Mouse (Mus musculus): Measurements from ENCODE around the gene Osbpl8. TPM values are rescaled to one million over a fixed set of nuclear protein-coding genes. Genes with fewer than 3 reads are reported as not detected.
A peak's percentile ranks its signal among the peaks of the same experiment; 100 is the strongest.

Gene Osbpl8
- polyA plus RNA-seq, 1 experiment = 18.4 TPM

DNA sequence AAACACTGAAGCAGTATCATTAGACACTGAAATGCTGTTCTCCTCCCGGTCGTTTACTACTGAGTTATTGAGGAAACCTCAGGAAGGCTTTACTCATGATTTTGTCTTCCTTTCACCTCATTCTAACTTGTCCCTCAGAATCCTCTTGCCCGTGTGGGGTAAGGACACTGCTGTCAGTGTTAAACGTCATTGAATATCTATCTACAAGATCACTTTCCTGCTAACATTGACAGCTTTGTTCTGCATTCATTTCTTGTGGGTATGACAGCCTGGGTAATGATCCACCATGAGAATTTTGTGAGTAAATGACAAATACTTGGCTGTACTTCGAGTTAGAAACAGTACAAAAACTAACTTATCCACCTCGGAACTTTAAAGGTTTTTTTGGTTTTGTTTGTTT lies 133.1 kb downstream of the Osbpl8 start:
- TF ChIP-seq CTCF (IDR thresholded peaks at IDR 0.05; ENCODE audit: borderline replicate concordance, insufficient read depth, low read depth, low read length) (no peak), POLR2A (IDR thresholded peaks at IDR 0.05; ENCODE audit: borderline replicate concordance, insufficient read depth, low read length) (no peak)
- Histone ChIP-seq H3K4me3 (replicated peaks; ENCODE audit: insufficient read depth, low read depth, low read length) (no peak overlapping the region), H3K27ac (ENCODE audit: insufficient read depth, low read length) (no peak overlapping the region), H3K4me1 (ENCODE audit: control insufficient read depth, insufficient read depth, low read length) (peaks cover 2% of the 10 kb centered on the region; the same call in 1 of the 2 replicates), H3K27me3 (ENCODE audit: control insufficient read depth, insufficient read depth, low read length) (no peaks in the 10 kb centered on the region)
- DNase-seq = no peak
- WGBS = 52% methylated on average over 6 of the region's 6 CpGs

DNA sequence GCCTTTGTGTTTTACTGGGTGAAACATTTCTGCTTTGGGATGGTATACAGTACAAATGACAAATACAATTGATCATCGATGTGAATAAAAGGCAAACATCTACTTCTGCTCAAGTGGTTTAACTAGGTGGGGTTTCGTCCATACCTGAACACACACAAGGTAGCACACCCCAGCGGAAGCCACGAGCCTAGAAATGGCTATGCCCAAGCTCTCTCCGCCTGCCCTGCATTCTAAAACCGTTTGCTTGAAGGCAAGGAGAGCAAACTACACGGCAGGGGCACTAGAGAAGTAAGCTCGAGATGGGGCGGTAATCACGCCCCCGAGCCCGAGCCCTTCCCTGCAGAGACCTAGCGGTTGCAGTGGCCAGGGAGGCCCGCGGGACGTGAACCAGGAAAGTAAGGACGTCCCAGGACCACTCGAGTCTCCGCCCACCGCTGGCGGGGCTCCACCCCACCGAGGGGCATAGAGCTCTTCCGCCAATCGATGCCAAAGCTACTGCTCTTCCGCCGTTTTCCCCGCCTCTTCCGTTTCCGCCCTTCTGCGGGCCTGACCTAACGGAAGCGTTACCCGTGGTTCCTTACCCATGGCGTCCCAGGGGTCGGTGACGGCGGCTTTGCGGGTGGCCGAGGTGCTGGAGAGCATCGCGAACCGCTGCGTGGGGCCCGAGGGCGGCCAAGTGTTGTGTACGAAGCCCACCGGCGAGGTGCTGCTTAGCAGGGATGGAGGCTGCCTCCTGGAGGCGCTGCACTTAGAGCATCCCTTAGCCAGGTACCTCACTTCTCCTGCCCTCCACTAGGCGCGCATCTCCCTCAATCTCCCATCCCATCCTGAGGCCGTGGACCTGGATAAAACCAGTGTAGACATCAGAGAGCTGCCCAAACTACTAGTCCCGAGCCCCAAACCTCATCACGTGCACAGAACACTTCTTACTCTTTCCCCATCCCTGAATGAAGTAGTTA lies 133.9 kb downstream of the Osbpl8 start, which contains the start of gene Bbs10:
Gene Bbs10, plus strand, starts transcription at position 540 of the 959 bp plus-strand sequence.
- Histone ChIP-seq H3K27ac (ENCODE audit: insufficient read depth, low read length) (peak within 1 kb of the TSS; percentile 39), H3K27me3 (ENCODE audit: control insufficient read depth, insufficient read depth, low read length) (no peaks in the 10 kb centered on the region), H3K4me3 (replicated peaks; ENCODE audit: insufficient read depth, low read depth, low read length) (peak within 1 kb of the TSS; percentile 60), H3K4me1 (ENCODE audit: control insufficient read depth, insufficient read depth, low read length) (peaks cover 2% of the 10 kb centered on the region; the same call in 1 of the 2 replicates)
- peak; percentile 96 to 97 for DNase-seq
- WGBS = under 1% methylated on average over 54 of the region's 54 CpGs
- TF ChIP-seq POLR2A (IDR thresholded peaks at IDR 0.05; ENCODE audit: borderline replicate concordance, insufficient read depth, low read length) (peak; percentile 95), CTCF (IDR thresholded peaks at IDR 0.05; ENCODE audit: borderline replicate concordance, insufficient read depth, low read depth, low read length) (peak; percentile 90)

DNA sequence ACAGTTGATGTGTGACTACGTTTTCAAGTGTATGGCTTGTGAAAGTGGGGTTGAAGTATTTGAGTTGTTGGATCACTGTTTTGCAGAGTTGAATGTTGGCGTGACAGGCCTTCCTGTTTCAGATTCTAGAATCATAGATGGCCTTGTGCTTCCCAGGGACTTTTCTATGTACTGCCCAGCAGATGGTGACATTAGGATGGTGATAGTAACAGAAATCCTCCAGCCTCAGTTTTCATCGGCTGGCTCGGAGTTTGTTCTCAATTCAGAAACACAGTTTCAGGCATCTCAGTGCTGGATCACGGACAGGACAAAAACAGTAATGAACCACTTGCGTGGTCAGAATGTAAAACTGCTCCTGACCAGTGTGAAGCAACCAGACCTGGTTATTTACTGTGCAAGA lies 135.0 kb downstream of the Osbpl8 start:
- Histone ChIP-seq H3K4me3 (replicated peaks; ENCODE audit: insufficient read depth, low read depth, low read length) (no peak overlapping the region), H3K27ac (ENCODE audit: insufficient read depth, low read length) (no peak overlapping the region), H3K4me1 (ENCODE audit: control insufficient read depth, insufficient read depth, low read length) (peaks cover 2% of the 10 kb centered on the region; the same call in 1 of the 2 replicates), H3K27me3 (ENCODE audit: control insufficient read depth, insufficient read depth, low read length) (no peaks in the 10 kb centered on the region)
- TF ChIP-seq POLR2A (IDR thresholded peaks at IDR 0.05; ENCODE audit: borderline replicate concordance, insufficient read depth, low read length) = no peak
- TF ChIP-seq CTCF (IDR thresholded peaks at IDR 0.05; ENCODE audit: borderline replicate concordance, insufficient read depth, low read depth, low read length) = no peak
- WGBS = 65% methylated on average over 6 of the region's 6 CpGs
- DNase-seq = peak; percentile 18 to 23

DNA sequence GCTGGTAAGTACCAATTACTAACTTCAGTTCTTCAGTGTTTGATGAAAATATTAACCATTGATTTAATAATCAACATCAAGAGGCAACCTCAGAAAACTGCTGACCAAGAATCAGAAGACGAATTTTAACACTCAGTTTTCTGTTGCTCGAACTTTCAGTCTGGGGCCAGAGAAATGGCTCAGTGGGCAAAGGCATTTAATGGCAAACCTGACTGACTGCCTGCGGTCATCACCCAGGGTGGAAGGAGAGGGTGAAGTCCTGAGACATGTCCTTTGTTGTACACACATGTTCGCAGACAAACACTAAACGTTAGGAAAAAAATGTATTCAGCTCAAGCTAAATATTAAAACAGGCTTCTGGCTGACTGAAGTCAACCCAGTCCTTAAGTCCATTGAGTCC lies 136.5 kb downstream of the Osbpl8 start:
- peaks cover 2% of the 10 kb centered on the region; the same call in 1 of the 2 replicates for H3K4me1 ChIP-seq (ENCODE audit: control insufficient read depth, insufficient read depth, low read length)
- DNase-seq = no peak
- TF ChIP-seq POLR2A (IDR thresholded peaks at IDR 0.05; ENCODE audit: borderline replicate concordance, insufficient read depth, low read length) = no peak
- TF ChIP-seq CTCF (IDR thresholded peaks at IDR 0.05; ENCODE audit: borderline replicate concordance, insufficient read depth, low read depth, low read length) = no peak
- H3K27ac ChIP-seq (ENCODE audit: insufficient read depth, low read length) = no peak overlapping the region
- no peak overlapping the region for H3K4me3 ChIP-seq (replicated peaks; ENCODE audit: insufficient read depth, low read depth, low read length)
- no peaks in the 10 kb centered on the region for H3K27me3 ChIP-seq (ENCODE audit: control insufficient read depth, insufficient read depth, low read length)
- 92% methylated on average over 5 of the region's 5 CpGs for WGBS

DNA sequence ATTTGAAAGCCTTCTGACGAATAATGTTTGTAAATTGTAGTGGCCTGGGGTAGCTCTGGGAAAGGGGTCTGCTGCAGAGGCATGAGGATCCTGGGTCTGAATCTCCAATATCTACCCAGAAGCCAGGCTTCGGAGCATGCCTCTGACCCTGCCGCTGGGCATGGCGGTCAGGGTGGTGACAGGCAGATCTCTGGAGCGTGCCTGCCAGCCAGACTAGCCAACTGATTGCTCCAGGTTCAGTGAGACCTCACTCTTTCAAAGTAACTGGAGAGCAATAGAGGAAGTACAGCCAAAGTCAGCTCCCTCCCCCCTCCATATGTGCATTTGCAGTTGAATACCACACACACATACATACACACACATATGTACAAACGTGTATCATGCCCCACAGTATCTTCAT lies 137.9 kb downstream of the Osbpl8 start:
- no peak for TF ChIP-seq POLR2A (IDR thresholded peaks at IDR 0.05; ENCODE audit: borderline replicate concordance, insufficient read depth, low read length)
- no peak for TF ChIP-seq CTCF (IDR thresholded peaks at IDR 0.05; ENCODE audit: borderline replicate concordance, insufficient read depth, low read depth, low read length)
- H3K27me3 ChIP-seq (ENCODE audit: control insufficient read depth, insufficient read depth, low read length) = no peaks in the 10 kb centered on the region
- 85% methylated on average over 6 of the region's 6 CpGs for WGBS
- H3K4me1 ChIP-seq (ENCODE audit: control insufficient read depth, insufficient read depth, low read length) = peaks cover 2% of the 10 kb centered on the region; the same call in 1 of the 2 replicates
- DNase-seq = no peak
- H3K4me3 ChIP-seq (replicated peaks; ENCODE audit: insufficient read depth, low read depth, low read length) = no peak overlapping the region
- no peak overlapping the region for H3K27ac ChIP-seq (ENCODE audit: insufficient read depth, low read length)

DNA sequence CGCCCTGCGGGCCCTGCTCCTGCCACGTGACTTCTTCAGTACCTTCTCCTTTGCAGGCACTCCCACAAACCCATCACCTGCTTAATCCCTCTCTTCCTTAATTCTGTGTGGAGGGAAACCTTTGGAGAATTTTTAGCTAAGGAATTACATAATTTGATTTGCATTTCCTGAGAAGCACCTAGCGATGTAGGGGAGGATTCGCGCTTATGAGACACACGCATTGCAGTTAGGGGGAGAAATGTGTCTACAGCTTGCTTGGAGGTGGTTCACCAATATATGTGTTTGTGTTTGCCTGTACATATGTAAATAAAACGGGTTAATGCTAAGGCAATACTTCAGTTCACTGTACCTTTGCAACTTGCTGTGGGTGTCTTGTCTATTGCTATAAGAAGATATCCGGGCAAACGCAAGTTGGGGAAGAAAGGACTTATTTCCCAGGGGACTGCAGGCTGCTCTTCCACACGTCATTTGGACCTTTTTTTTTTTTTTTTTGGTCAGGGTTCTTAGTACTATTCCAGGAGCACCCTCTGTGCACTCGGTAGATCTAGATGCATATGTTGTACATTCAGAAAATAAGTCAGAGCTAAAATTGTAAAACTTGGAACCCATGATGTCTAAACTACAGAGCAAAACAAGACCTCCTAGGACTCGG lies 144.4 kb downstream of the Osbpl8 start:
- TF ChIP-seq POLR2A (IDR thresholded peaks at IDR 0.05; ENCODE audit: borderline replicate concordance, insufficient read depth, low read length) (no peak), CTCF (IDR thresholded peaks at IDR 0.05; ENCODE audit: borderline replicate concordance, insufficient read depth, low read depth, low read length) (no peak)
- Histone ChIP-seq H3K27ac (ENCODE audit: insufficient read depth, low read length) (no peak overlapping the region), H3K4me3 (replicated peaks; ENCODE audit: insufficient read depth, low read depth, low read length) (no peak overlapping the region), H3K4me1 (ENCODE audit: control insufficient read depth, insufficient read depth, low read length) (no peaks in the 10 kb centered on the region), H3K27me3 (ENCODE audit: control insufficient read depth, insufficient read depth, low read length) (no peaks in the 10 kb centered on the region)
- DNase-seq = no peak
- WGBS = 89% methylated on average over 13 of the region's 13 CpGs

DNA sequence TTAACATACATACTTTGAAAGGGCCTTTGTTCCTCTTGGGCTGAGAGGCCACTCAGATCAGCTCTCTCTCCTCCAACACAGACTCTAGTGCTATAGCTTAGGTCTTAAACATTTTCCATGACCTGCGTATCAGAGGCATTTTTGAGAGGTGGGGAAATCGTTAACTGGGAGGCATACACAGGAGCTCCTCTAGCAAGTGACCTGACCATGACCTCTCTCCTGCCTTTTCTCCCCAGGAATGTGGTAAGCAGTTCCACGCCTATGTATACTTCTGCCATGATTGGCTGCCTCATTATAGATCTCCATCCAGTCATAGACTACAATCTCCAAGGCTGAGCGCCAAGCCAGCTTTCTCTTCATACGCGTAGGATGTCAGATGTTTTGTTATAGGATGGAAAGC lies 148.7 kb downstream of the Osbpl8 start:
- TF ChIP-seq POLR2A (IDR thresholded peaks at IDR 0.05; ENCODE audit: borderline replicate concordance, insufficient read depth, low read length) (no peak), CTCF (IDR thresholded peaks at IDR 0.05; ENCODE audit: borderline replicate concordance, insufficient read depth, low read depth, low read length) (no peak)
- no peak overlapping the region for H3K27ac ChIP-seq (ENCODE audit: insufficient read depth, low read length)
- H3K27me3 ChIP-seq (ENCODE audit: control insufficient read depth, insufficient read depth, low read length) = no peaks in the 10 kb centered on the region
- WGBS = 89% methylated on average over 6 of the region's 6 CpGs
- H3K4me1 ChIP-seq (ENCODE audit: control insufficient read depth, insufficient read depth, low read length) = no peaks in the 10 kb centered on the region
- no peak overlapping the region for H3K4me3 ChIP-seq (replicated peaks; ENCODE audit: insufficient read depth, low read depth, low read length)
- DNase-seq = no peak

Data from cerebellum, adult 2 months (tissue).